Mouse (Mus musculus) ES-E14 (cell line): ENCODE measurements around the gene Stxbp3.

Experiments
- ZC3H11A ChIP-seq: IDR thresholded peaks from 2 replicates; pipeline ENCODE4 v1.6.1; 2012; ENCODE audit warnings: low read depth, mild to moderate bottlenecking, inconsistent platforms, low read length, borderline replicate concordance
- ZNF384 ChIP-seq: IDR thresholded peaks from 2 replicates; pipeline ENCODE4 v1.6.1; 2012; ENCODE audit warnings: low read depth, low read length, inconsistent platforms

GRCm38 (mm10) chr3:108751691-108752090 is 88.6 kb downstream of the Stxbp3 start:
- TF ChIP-seq ZC3H11A (no peak), ZNF384 (no peak)
